Mouse (Mus musculus) naive thymus-derived CD4-positive, alpha-beta T cell, adult 5 months (primary cell): ENCODE measurements around the gene Mterf2. TPM values are rescaled to one million over a fixed set of nuclear protein-coding genes. Genes with fewer than 3 reads are reported as not detected.

ENCODE experiments used
- polyA plus RNA-seq: library from polyadenylated mRNA; unstranded; fragments of 100-300 nt; shearing (Covaris generic); gene quantifications from one replicate; pipeline ENCODE4 v1.2.1, GENCODE M21; 2017

Mterf2 gene
- 4.9 TPM for polyA plus RNA-seq

DNA sequence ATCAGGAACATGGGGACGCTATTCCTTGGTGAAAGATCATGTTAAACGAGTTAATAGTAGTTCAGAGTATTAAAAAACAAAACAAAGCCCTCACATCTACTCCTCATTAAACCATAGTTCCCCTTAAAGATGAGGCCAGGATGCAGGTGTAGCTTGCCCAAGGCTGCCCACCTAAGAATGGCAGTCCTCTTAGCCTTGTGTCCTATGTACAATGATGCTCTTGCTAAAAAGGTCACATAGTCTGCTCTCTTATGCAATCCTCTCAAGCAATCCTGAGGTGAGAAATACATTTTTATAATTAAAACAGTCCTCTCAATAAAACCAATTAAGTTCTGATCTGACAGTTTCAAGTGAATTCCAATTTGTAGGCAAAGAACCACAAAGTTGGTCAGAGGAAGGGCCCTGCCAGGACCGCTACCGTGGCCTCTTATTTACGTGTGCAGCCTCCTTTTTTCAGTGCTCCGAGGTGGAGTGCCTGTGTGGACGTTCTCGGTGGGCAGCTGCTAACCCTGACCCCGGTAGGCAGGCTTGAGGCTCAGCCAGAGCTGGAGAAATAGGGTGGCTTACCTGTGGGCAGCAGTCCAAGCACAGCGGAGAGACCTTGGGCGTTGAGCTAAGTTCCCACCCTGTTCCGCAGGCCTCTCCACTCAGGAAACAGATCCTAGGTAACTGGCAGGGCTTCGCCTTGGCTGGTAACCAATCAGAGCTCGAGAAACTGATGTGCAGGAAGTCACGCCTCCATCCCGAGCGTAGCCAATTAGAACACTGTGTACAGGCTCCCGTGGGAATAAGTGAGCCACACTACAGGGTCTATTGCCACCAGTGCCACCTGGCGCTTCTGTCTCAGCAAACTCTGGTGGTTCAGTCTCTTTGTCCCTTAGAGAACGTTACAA lies at the start of gene Mterf2:
Mterf2 (minus strand) TSS at position 633 of the 893 bp plus-strand sequence.

GRCm38 (mm10) chr10:85102247-85103084 lies 25.4 kb downstream of the Mterf2 start, which contains the start of the genes Fhl4 and Tmem263:
Gene Fhl4 (minus strand): TSS chr10:85102495.
Gene Tmem263 (plus strand): TSS chr10:85102627.

Other genes with a start within 250 kb of the Mterf2 start
- gene Ric8b, start 210.4 kb downstream of the Mterf2 start, polyA plus RNA-seq, result 13.7 TPM
- 0.31 TPM for gene Fhl4, start 25.5 kb downstream of the Mterf2 start, polyA plus RNA-seq
- 10.5 TPM for gene Tmem263, start 25.4 kb downstream of the Mterf2 start, polyA plus RNA-seq
- 100 TPM for gene Cry1, start 57.0 kb upstream of the Mterf2 start, polyA plus RNA-seq